Mouse (Mus musculus) limb, embryonic 14.5 days (tissue): Measurements from ENCODE around the gene Fkbpl. TPM values are rescaled to one million over a fixed set of nuclear protein-coding genes. Genes with fewer than 3 reads are reported as not detected.

Source experiments
- ATAC-seq: fragments of 200-750 bp; cut with Nextera tagmentation; 2 replicates; pipeline ENCODE4 v1.8.0; 2017; ENCODE audit warnings: low read depth, moderate number of reproducible peaks, moderate TSS enrichment; ENCODE audit not compliant: low FRiP score
- DNase-seq: peaks from one replicate; pipeline ENCODE4 v3.0.0-alpha.2; 2015; ENCODE audit warnings: low spot score
- H3K27ac ChIP-seq: fragments of 300-500 bp; sonication (generic); replicated peaks from 2 replicates; pipeline ENCODE4 v1.5.1; 2014; ENCODE audit warnings: low read depth, mild to moderate bottlenecking, low read length, moderate library complexity, mixed read lengths
- H3K27me3 ChIP-seq: fragments of 300-500 bp; sonication (generic); 2 replicates; pipeline ENCODE4 v1.6.1; 2014; ENCODE audit warnings: low read length, mixed read lengths; ENCODE audit not compliant: control insufficient read depth, insufficient read depth
- H3K36me3 ChIP-seq: fragments of 300-500 bp; sonication (generic); 2 replicates; pipeline ENCODE4 v1.6.1; 2014; ENCODE audit warnings: mild to moderate bottlenecking, low read length, moderate library complexity, mixed read lengths; ENCODE audit not compliant: control insufficient read depth, insufficient read depth
- H3K4me1 ChIP-seq: fragments of 300-500 bp; sonication (generic); 2 replicates; pipeline ENCODE4 v1.6.1; 2014; ENCODE audit warnings: antibody characterized with exemption, low read length, mixed read lengths; ENCODE audit not compliant: control insufficient read depth, insufficient read depth
- H3K4me2 ChIP-seq: fragments of 300-500 bp; sonication (generic); replicated peaks from 2 replicates; pipeline ENCODE4 v1.6.1; 2014; ENCODE audit warnings: low read depth, mild to moderate bottlenecking, low read length, moderate library complexity; ENCODE audit not compliant: severe bottlenecking
- H3K4me3 ChIP-seq: fragments of 300-500 bp; sonication (generic); replicated peaks from 2 replicates; pipeline ENCODE4 v1.5.1; 2014; ENCODE audit warnings: low read length
- H3K9ac ChIP-seq: fragments of 300-500 bp; sonication (generic); 2 replicates; pipeline ENCODE4 v1.6.1; 2014; ENCODE audit warnings: mild to moderate bottlenecking, low read depth, low read length, moderate library complexity; ENCODE audit not compliant: severe bottlenecking
- H3K9me3 ChIP-seq: fragments of 300-500 bp; sonication (generic); 2 replicates; pipeline ENCODE4 v1.6.1; 2016; ENCODE audit warnings: low read length; ENCODE audit not compliant: control insufficient read depth
- POLR2A ChIP-seq: fragments of 200-500 bp; IDR thresholded peaks from 2 replicates; pipeline ENCODE4 v1.8.0; 2012; ENCODE audit warnings: inconsistent platforms, mild to moderate bottlenecking, moderate library complexity, borderline replicate concordance; ENCODE audit not compliant: insufficient read depth, insufficient read length; ENCODE audit errors: extremely low read depth
- WGBS: fragments of 180-500 bp; shearing (Covaris S2); extraction: QIAGEN DNeasy Blood & Tissue Kit; methylation state at CpG from one replicate; pipeline ENCODE4 v1.1.7; 2014; 5-methylcytosine and 5-hydroxymethylcytosine counted together
- polyA plus RNA-seq, 2 experiments: library from polyadenylated mRNA; depleted of rRNA in 1 of 2; stranded (reverse) in 1 of 2; unstranded in 1 of 2; fragments of >200 nt; fragmentation: Nextera tagmentation in 1 of 2; extraction: Ambion mirVana in 1 of 2; gene quantifications; 2 replicates each; pipeline versions ENCODE4 v1.2.1 to v1.2.3; 2012 to 2014

Fkbpl gene
- polyA plus RNA-seq, 2 experiments = 5.1 to 11.9 TPM

- WGBS = 95% methylated on average over 8 of the region's 8 CpGs
- DNase-seq (no peak), ATAC-seq (no peak)
- no peak overlapping the region for H3K4me3 ChIP-seq
- peaks cover 53% of the 10 kb centered on the region for H3K36me3 ChIP-seq
- H3K27ac ChIP-seq = no peak overlapping the region
- H3K9ac ChIP-seq = no peak overlapping the region
- H3K9me3 ChIP-seq = no peaks in the 10 kb centered on the region
- H3K4me2 ChIP-seq = no peak overlapping the region
- peaks cover 3% of the 10 kb centered on the region; the same call in 1 of the 2 replicates for H3K4me1 ChIP-seq
- H3K27me3 ChIP-seq = no peaks in the 10 kb centered on the region
- no peak for TF ChIP-seq POLR2A
These were observed 8.4 kb downstream of the Fkbpl start for GRCm38 (mm10) chr17:34652985-34653384.

DNA sequence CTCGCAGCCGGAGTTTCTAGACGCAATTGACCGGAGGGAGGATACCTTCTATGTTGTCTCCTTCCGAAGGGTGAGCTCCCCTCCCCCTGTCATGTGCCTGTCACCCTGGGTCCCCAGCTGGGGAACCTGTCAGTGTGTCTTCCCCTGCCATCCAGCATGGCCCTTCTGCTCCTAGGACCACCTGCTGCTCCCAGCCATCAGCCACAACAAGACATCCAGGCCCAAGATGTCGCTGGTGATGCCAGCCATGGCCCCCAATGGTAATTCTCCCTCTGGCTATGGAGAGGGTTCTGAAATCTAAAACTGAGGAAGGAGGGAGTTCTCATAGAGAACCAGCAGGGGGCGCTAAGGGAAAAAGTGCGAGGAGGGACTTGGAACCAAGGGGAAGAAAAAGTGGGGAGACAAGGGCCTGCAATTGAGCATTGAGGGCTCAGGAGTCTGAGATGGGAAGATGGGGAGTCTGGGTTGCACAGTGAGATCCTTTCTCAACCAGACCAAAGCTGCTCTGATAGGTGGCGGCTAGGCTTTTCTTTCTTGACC lies 9.3 kb downstream of the Fkbpl start:
- Histone ChIP-seq H3K27ac (no peak overlapping the region), H3K4me2 (no peak overlapping the region), H3K36me3 (peaks cover 48% of the 10 kb centered on the region), H3K9me3 (no peaks in the 10 kb centered on the region), H3K9ac (no peak overlapping the region), H3K4me3 (no peak overlapping the region), H3K27me3 (no peaks in the 10 kb centered on the region), H3K4me1 (no peaks in the 10 kb centered on the region)
- WGBS = 64% methylated on average over 9 of the region's 9 CpGs
- no peak for TF ChIP-seq POLR2A
- ATAC-seq = no peak
- DNase-seq = peak; percentile 57

GRCm38 (mm10) chr17:34654392-34654791 lies 9.8 kb downstream of the Fkbpl start:
- no peaks in the 10 kb centered on the region for H3K9me3 ChIP-seq
- DNase-seq (no peak), ATAC-seq (no peak)
- no peak for TF ChIP-seq POLR2A
- 0 out of 2 replicates have a peak, but pooled peaks cover 6% of the 10 kb centered on the region for H3K27me3 ChIP-seq
- WGBS = 94% methylated on average over 13 of the region's 13 CpGs
- no peak overlapping the region for H3K4me2 ChIP-seq
- no peak overlapping the region for H3K27ac ChIP-seq
- H3K36me3 ChIP-seq = peaks cover 42% of the 10 kb centered on the region
- no peak overlapping the region for H3K9ac ChIP-seq
- H3K4me1 ChIP-seq = no peaks in the 10 kb centered on the region
- no peak overlapping the region for H3K4me3 ChIP-seq

GRCm38 (mm10) chr17:34655160-34655559 lies 10.6 kb downstream of the Fkbpl start:
- H3K9ac ChIP-seq = no peak overlapping the region
- no peaks in the 10 kb centered on the region for H3K9me3 ChIP-seq
- no peaks in the 10 kb centered on the region; the same call in 1 of the 2 replicates for H3K4me1 ChIP-seq
- 80% methylated on average over 7 of the region's 7 CpGs for WGBS
- H3K4me2 ChIP-seq = no peak overlapping the region
- H3K36me3 ChIP-seq = peaks cover 35% of the 10 kb centered on the region
- H3K27ac ChIP-seq = peak overlapping the region; percentile 48
- ATAC-seq = peak; percentile 9; the same call in 1 of the 2 replicates
- TF ChIP-seq POLR2A = no peak
- no peak overlapping the region for H3K4me3 ChIP-seq
- H3K27me3 ChIP-seq = peaks cover 11% of the 10 kb centered on the region
- no peak for DNase-seq

DNA sequence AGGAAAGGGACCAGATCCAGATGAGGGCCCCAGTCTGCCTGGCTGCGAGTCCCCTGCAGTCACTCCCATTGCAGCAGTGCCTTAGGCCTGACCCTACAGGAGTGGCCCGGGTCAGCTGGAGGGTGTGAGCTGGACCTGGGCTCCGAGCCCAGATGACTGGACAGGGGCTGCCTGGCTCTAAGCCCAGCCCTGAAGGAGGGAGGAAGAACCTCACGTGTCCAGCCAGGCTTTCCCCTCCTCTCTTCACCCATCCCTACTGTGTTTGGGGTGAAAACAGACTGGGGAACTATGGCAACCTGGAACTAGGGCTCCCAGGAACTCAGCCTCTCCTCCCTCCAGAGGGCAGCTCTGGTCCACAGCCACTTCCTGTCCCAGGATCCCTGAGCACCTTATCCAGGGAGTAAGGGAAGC lies 11.0 kb downstream of the Fkbpl start:
- H3K4me3 ChIP-seq = no peak overlapping the region
- H3K36me3 ChIP-seq = peaks cover 30% of the 10 kb centered on the region
- H3K9me3 ChIP-seq = no peaks in the 10 kb centered on the region
- no peak for TF ChIP-seq POLR2A
- peak overlapping the region; percentile 48 for H3K27ac ChIP-seq
- peaks cover 16% of the 10 kb centered on the region for H3K27me3 ChIP-seq
- WGBS = 46% methylated on average over 4 of the region's 4 CpGs
- no peak overlapping the region for H3K4me2 ChIP-seq
- ATAC-seq = peak; percentile 64
- peak; percentile 62 for DNase-seq
- H3K4me1 ChIP-seq = no peaks in the 10 kb centered on the region; the same call in none of the 2 replicates
- no peak overlapping the region for H3K9ac ChIP-seq
